Mouse (Mus musculus) neutrophil, adult 83 days (primary cell): ENCODE results near the gene Apln. TPM values are rescaled to one million over a fixed set of nuclear protein-coding genes. Genes with fewer than 3 reads are reported as not detected.

Experiments used
- total RNA-seq, 2 experiments: library from RNA; stranded (reverse); gene quantifications; one replicate each; pipeline ENCODE4 v1.2.4; 2023

The Apln gene
- total RNA-seq: under 1 TPM; 0.29 to 0.96 TPM

DNA sequence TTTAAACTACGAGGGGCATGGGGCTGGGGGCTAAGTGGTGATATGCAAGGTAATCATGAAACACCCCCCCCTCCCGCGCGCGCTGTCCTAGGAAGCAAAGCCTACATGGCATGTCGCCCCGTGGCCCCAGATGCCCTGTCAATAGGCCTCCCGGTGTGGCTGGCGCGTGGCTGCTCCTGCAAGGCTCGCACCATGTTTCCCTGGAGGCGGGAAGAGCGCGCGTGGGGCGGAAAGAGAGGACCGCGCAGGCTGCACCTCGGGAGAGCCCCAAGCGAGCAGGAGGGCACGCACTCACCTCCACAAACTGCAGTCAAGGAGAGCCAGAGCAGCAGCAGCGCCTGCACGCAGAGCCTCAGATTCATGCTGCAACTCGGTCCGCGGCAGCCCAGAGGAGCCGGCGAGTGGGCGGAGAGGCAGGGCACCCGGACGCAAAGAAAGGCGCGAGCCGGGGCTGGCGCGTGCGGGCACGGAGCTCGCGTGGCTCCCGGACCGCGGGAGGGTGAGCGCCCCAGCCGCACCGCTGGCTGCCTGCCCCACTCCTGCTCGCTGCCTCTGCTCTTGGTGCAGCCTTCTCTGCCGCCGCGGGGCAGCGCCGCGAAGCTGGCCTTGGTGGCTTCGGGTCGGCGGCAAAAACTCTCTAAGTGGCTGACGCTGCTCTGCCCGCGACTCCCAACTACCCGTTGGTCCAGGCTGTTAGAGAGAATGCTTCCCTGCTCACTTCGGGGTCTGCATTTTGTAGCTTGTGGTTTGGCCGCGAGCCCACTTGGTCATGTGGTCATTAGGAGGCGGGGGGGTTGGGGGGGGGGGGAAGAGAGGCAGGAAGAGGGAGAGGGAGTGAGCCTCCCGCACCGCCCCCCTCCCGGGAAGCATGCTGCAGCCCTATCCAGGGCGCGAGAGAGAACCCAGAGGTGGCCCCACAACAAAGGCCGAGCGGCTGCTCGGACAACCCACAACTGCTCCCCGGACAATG is at the start of gene Apln:
Gene Apln (minus strand): TSS at position 710 of the 970 bp plus-strand sequence.

Other genes starting within 250 kb of the Apln start
- not detected for gene Smarca1, start 141.9 kb downstream of the Apln start, total RNA-seq
- 10 to 100 TPM; 15.1 to 15.8 TPM for gene Ocrl, start 122.5 kb downstream of the Apln start, total RNA-seq
- gene Xpnpep2, start 73.9 kb upstream of the Apln start, total RNA-seq: not detected
- gene Sash3, start 111.6 kb upstream of the Apln start, total RNA-seq: 100 to 1,000 TPM; 107 to 123 TPM
- gene Zdhhc9, start 174.0 kb upstream of the Apln start, total RNA-seq: 10 to 100 TPM; 40.5 to 40.9 TPM
- 10 to 100 TPM; 22.3 to 23.8 TPM for gene Utp14a, start 222.0 kb upstream of the Apln start, total RNA-seq